Mouse (Mus musculus): ENCODE results near the gene Tefm. TPM values are rescaled to one million over a fixed set of nuclear protein-coding genes. Genes with fewer than 3 reads are reported as not detected.

Tefm gene
- polyA plus RNA-seq, 1 experiment from 2014 or later = 33.5 TPM

GRCm38 (mm10) chr11:80089817-80090214 is 52.2 kb downstream of the Tefm start:
- H3K4me2 ChIP-seq (ENCODE audit: low read depth, low read length) = peak overlapping the region; percentile 81
- H3K9ac ChIP-seq (ENCODE audit: low read length) = peak overlapping the region; percentile 98
- H3K27me3 ChIP-seq (ENCODE audit: control insufficient read depth, insufficient read depth, low read depth, low read length) = no peaks in the 10 kb centered on the region
- H3K9me3 ChIP-seq (ENCODE audit: control insufficient read depth, low read length) = no peaks in the 10 kb centered on the region
- H3K27ac ChIP-seq (ENCODE audit: low read length) = peak overlapping the region; percentile 42; the same call in 1 of the 2 replicates
- peak overlapping the region; percentile 95 for H3K4me3 ChIP-seq (ENCODE audit: low read length)
- WGBS = 0% methylated on average over 14 of the region's 14 CpGs
- ATAC-seq (ENCODE audit: low read depth) = no peak
- H3K4me1 ChIP-seq (replicated peaks; ENCODE audit: control insufficient read depth, insufficient read depth, low read length) = peaks cover 9% of the 10 kb centered on the region; the same call in 1 of the 2 replicates
- peaks cover 2% of the 10 kb centered on the region; the same call in 1 of the 2 replicates for H3K36me3 ChIP-seq (ENCODE audit: control insufficient read depth, insufficient read depth, low read length)

GRCm38 (mm10) chr11:80088917-80089816 is 52.8 kb downstream of the Tefm start, which contains the start of gene Atad5:
Atad5 (plus strand) TSS chr11:80089400.
- peak within 1 kb of the TSS; percentile 95 for H3K4me3 ChIP-seq (ENCODE audit: low read length)
- no peaks in the 10 kb centered on the region for H3K27me3 ChIP-seq (ENCODE audit: control insufficient read depth, insufficient read depth, low read depth, low read length)
- peak within 1 kb of the TSS; percentile 81 for H3K4me2 ChIP-seq (ENCODE audit: low read depth, low read length)
- no peaks in the 10 kb centered on the region for H3K36me3 ChIP-seq (ENCODE audit: control insufficient read depth, insufficient read depth, low read length)
- H3K27ac ChIP-seq (ENCODE audit: low read length) = peak within 1 kb of the TSS; percentile 42
- H3K4me1 ChIP-seq (replicated peaks; ENCODE audit: control insufficient read depth, insufficient read depth, low read length) = peaks cover 9% of the 10 kb centered on the region; the same call in 1 of the 2 replicates
- peak within 1 kb of the TSS; percentile 98 for H3K9ac ChIP-seq (ENCODE audit: low read length)
- peak; percentile 87 for ATAC-seq (ENCODE audit: low read depth)
- 4% methylated on average over 57 of the region's 57 CpGs for WGBS
- H3K9me3 ChIP-seq (ENCODE audit: control insufficient read depth, low read length) = no peaks in the 10 kb centered on the region

- H3K4me3 ChIP-seq (ENCODE audit: low read length) = no peak overlapping the region
- WGBS = 9% methylated on average over 5 of the region's 5 CpGs
- H3K4me2 ChIP-seq (ENCODE audit: low read depth, low read length) = no peak overlapping the region
- no peaks in the 10 kb centered on the region for H3K27me3 ChIP-seq (ENCODE audit: control insufficient read depth, insufficient read depth, low read depth, low read length)
- ATAC-seq (ENCODE audit: low read depth) = peak; percentile 62; the same call in 1 of the 2 replicates
- no peak overlapping the region for H3K9ac ChIP-seq (ENCODE audit: low read length)
- no peaks in the 10 kb centered on the region for H3K36me3 ChIP-seq (ENCODE audit: control insufficient read depth, insufficient read depth, low read length)
- no peaks in the 10 kb centered on the region for H3K9me3 ChIP-seq (ENCODE audit: control insufficient read depth, low read length)
- H3K27ac ChIP-seq (ENCODE audit: low read length) = no peak overlapping the region
- peaks cover 10% of the 10 kb centered on the region for H3K4me1 ChIP-seq (replicated peaks; ENCODE audit: control insufficient read depth, insufficient read depth, low read length)
Observed at GRCm38 (mm10) chr11:80086844-80087243, 55.1 kb downstream of the Tefm start.

Other genes starting within 250 kb of the Tefm start
- 41.5 and 46.6 TPM in 2 replicates for gene Utp6, start 179.8 kb downstream of the Tefm start, polyA plus RNA-seq (2015; fragmentation: Nextera tagmentation; extraction: Ambion mirVana)
- gene Suz12, start 149.1 kb downstream of the Tefm start, polyA plus RNA-seq (2015; fragmentation: Nextera tagmentation; extraction: Ambion mirVana) = 18.1 and 18.4 TPM in 2 replicates
- 34.6 and 39.6 TPM in 2 replicates for gene Crlf3, start 61.2 kb downstream of the Tefm start, polyA plus RNA-seq (2015; fragmentation: Nextera tagmentation; extraction: Ambion mirVana)
- 9.6 and 11.5 TPM in 2 replicates for gene Atad5, start 52.8 kb downstream of the Tefm start, polyA plus RNA-seq (2015; fragmentation: Nextera tagmentation; extraction: Ambion mirVana)
- 3.7 and 4.0 TPM in 2 replicates for gene Adap2, start 11.9 kb upstream of the Tefm start, polyA plus RNA-seq (2015; fragmentation: Nextera tagmentation; extraction: Ambion mirVana)
- 10.1 and 11.2 TPM in 2 replicates for gene Rnf135, start 41.7 kb upstream of the Tefm start, polyA plus RNA-seq (2015; fragmentation: Nextera tagmentation; extraction: Ambion mirVana)
- 47.3 and 48.5 TPM in 2 replicates for gene Rhot1, start 66.8 kb upstream of the Tefm start, polyA plus RNA-seq (2015; fragmentation: Nextera tagmentation; extraction: Ambion mirVana)
- gene Rhbdl3, start 158.7 kb upstream of the Tefm start, polyA plus RNA-seq (2015; fragmentation: Nextera tagmentation; extraction: Ambion mirVana) = 1.5 and 1.7 TPM in 2 replicates
- gene 5730455P16Rik, start 235.9 kb upstream of the Tefm start, polyA plus RNA-seq (2015; fragmentation: Nextera tagmentation; extraction: Ambion mirVana) = 17.5 and 19.4 TPM in 2 replicates
- 229 and 240 TPM in 2 replicates for gene Zfp207, start 241.1 kb upstream of the Tefm start, polyA plus RNA-seq (2015; fragmentation: Nextera tagmentation; extraction: Ambion mirVana)